Mouse (Mus musculus): ENCODE results near the gene Usp10.

Usp10 gene

GRCm38 (mm10) chr8:119960531-119961104, 50.5 kb downstream of the Usp10 start:
- DNase-seq (ENCODE audit: low spot score), result no peak

GRCm38 (mm10) chr8:119964859-119965258, 54.7 kb downstream of the Usp10 start:
- DNase-seq (ENCODE audit: low spot score), result no peak

DNA sequence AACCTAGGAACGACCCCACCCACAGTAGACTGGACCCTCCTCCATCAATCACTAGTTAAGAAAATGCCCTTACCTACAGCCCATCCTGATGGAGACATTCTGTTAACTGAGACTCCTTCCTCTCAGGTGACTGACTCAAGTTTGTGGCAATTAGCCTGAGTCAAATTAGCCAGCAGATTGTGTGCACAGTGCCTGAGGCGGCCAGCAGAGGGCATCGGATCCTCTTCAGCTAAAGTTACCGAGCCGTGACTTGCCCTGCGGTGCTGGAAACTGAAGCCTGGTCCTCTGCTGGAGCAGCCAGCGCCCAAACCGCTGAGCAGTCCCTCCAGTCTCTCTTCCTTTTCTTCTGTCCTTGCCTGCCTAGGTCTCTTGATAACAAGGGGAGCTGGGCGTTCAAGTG, 57.3 kb downstream of the Usp10 start:
- no peak for DNase-seq (ENCODE audit: low spot score)

GRCm38 (mm10) chr8:119970169-119970568, 60.0 kb downstream of the Usp10 start:
- DNase-seq (ENCODE audit: low spot score), result no peak

- DNase-seq (ENCODE audit: low spot score), result no peak
Measured at GRCm38 (mm10) chr8:119972558-119972957, 62.4 kb downstream of the Usp10 start.

- DNase-seq (ENCODE audit: low spot score), result no peak
Measured at GRCm38 (mm10) chr8:119978770-119979381, 68.7 kb downstream of the Usp10 start.

DNA sequence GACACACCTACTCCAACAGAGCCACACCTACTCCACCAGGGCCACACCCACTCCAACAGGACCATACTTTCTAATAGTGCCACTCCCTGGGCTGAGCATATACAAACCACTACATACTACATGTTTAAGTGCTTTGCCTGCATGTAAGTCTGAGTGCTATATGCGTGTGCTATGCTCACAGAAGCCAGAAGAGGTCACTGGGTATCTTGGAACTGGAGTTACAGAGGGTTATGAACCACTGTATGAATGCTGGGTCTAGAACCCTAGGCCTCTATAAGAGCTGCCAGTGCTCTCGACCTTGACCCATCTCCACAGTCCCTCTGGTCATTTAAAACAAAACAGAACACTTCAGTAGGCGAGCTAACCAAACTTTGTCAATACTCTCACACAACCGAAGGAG, 71.1 kb downstream of the Usp10 start:
- no peak for DNase-seq (ENCODE audit: low spot score)

GRCm38 (mm10) chr8:119984085-119984484, 73.9 kb downstream of the Usp10 start:
- no peak for DNase-seq (ENCODE audit: low spot score)

- DNase-seq (ENCODE audit: low spot score), result no peak
Measured at GRCm38 (mm10) chr8:119986174-119986573, 76.0 kb downstream of the Usp10 start.

DNA sequence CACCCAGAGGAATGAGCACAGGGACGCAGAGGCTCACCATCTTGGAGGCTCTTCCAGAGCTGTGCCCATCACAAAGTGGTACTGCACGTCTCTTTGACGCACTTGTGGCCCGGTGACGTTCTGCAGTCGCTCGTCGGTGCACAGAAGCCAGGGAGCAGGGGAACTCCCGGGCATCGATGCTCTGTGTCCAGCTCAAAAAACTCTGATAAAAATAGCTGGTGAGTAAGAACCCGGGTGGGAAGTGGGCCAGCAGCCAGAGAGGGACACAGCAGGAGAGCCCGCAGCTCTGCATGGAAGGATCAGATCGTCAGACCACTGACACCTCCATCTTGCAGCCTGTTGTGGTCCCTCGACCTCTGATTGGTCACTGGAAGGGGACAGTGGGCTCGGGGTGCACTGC, 77.9 kb downstream of the Usp10 start:
- DNase-seq (ENCODE audit: low spot score), result no peak

DNA sequence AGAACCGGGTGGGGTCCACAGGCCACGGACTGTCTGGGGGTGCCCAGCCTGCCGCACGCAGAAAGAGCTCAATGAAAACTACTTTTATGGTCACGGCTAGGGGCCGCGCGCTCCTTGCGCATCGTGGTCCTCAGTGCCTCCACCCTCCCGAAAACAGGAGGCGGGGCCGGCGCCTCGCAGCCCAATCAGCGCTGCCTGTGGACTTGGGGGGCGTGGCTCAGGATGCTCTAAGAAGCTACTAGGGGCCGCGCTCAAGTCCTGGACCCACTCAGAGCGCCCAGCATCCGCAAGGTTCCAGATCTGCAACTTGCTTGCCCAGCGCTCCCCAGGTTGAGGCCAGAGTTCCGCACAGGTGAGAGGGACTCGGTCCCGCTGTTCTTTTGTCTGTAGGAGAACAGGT, 82.1 kb downstream of the Usp10 start, which contains the start of gene Crispld2:
TSS of gene Crispld2 (plus strand) at position 190 of the 400 bp plus-strand sequence.
- DNase-seq (ENCODE audit: low spot score), result peak; percentile 97

GRCm38 (mm10) chr8:119994114-119994513, 84.0 kb downstream of the Usp10 start:
- DNase-seq (ENCODE audit: low spot score), result no peak

DNA sequence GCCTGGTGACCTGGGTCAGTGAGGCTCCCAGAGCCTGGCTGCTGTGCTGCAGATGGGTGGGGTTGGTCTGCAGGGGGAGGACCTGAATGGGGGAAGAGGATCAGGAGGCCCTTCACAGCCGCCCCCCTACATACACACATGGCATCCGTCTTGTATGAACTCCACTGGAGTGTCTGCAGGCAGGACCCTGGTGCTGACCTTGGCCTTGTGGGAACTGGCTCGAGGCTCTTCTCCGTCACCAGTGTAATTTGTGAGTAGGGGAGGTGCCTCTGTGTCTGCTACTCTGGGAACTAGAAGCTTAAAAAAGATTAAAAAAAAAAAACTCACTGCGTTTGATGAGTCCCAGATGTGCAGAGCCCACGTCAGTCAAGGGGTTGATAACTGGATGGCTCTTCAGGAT, 84.4 kb downstream of the Usp10 start:
- DNase-seq (ENCODE audit: low spot score), result peak; percentile 54

GRCm38 (mm10) chr8:119997266-119997665, 87.1 kb downstream of the Usp10 start:
- no peak for DNase-seq (ENCODE audit: low spot score)

GRCm38 (mm10) chr8:120000461-120000860, 90.3 kb downstream of the Usp10 start:
- no peak for DNase-seq (ENCODE audit: low spot score)

- DNase-seq (ENCODE audit: low spot score), result peak; percentile 38
Measured at GRCm38 (mm10) chr8:120001712-120002111, 91.6 kb downstream of the Usp10 start.

- DNase-seq (ENCODE audit: low spot score), result no peak
Measured at GRCm38 (mm10) chr8:120002348-120002747, 92.2 kb downstream of the Usp10 start.

GRCm38 (mm10) chr8:120004154-120004702, 94.1 kb downstream of the Usp10 start:
- peak; percentile 77 for DNase-seq (ENCODE audit: low spot score)

DNA sequence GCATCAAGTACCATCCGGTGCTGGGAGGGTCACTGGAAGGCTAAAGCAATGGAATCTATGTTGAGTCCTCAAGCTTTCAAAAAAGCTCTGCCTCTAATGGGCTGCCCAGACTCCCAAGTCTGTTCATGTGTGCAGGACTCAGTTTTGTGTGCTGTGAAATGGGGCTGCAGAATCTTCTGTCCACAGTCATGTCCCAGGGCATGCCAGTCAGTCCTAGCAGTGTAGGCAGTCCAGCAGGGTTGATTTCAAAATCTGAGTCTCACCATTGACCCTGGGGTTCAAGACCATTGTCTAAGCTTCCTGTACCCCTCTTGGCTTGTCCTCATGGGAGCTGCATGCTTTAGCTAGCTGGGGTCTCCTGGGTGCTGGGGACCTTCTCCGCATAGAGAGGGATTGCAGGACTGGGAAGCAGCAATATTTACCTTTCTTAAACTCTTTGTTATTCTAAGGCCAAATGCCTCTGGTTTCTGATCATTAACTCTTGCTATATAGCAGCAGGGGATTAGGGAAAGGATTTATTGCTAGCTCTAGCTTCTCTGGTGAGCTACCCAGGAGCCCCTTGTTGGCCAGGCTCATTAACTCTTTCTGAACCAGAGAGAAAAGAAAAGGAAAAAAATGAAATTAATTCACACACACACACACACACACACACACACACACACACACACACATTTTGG, 94.7 kb downstream of the Usp10 start:
- DNase-seq (ENCODE audit: low spot score), result peak; percentile 29

DNA sequence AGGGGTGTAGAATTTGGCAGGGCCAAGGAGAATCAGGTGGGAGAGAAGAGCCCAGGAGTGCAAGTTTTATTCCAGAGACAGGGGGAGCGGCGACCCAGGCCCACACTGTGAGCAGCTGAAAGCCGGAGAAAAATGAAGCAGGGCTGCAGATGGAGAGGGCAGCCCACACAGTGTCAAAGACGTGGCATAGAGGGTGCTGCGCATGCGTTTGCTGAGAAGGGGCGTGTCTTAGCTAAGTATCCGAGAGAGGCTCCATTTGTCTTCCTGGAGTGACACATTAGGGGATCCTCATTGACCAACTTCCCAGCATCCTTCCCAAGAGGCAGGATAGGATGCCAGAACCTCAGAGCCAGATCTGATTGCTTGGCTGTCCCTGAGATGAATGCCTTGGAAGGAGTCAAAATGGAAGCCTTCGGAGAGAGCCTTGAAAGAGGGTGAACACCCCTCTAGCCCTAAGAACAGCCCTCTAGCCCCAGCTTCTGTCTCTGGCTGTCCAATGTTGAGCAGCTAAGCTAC, 96.5 kb downstream of the Usp10 start:
- DNase-seq (ENCODE audit: low spot score), result peak; percentile 62
